Mouse (Mus musculus) heart, embryonic 14.5 days (tissue): Measurements from ENCODE around the gene Ndufa5. TPM values are rescaled to one million over a fixed set of nuclear protein-coding genes. Genes with fewer than 3 reads are reported as not detected.

ENCODE experiments used
- ATAC-seq: fragments of 200-750 bp; cut with Nextera tagmentation; 2 replicates; pipeline ENCODE4 v1.8.0; 2017; ENCODE audit warnings: low read depth, moderate TSS enrichment; ENCODE audit not compliant: insufficient number of reproducible peaks, insufficient read depth, low FRiP score
- H3K27ac ChIP-seq, 2 experiments: fragments of 200-500 bp in 1 of 2; fragments of 300-500 bp in 1 of 2; sonication (generic) in 1 of 2; replicated peaks in 1 of 2; 2 replicates each; pipeline ENCODE4 v1.5.1; 2012 to 2014; ENCODE audit warnings: low read depth in 2 of 2, low read length in 2 of 2, control low read depth in 1 of 2, mild to moderate bottlenecking in 1 of 2, mixed read lengths in 1 of 2; ENCODE audit not compliant: control insufficient read depth in 1 of 2, insufficient read depth in 1 of 2
- H3K27me3 ChIP-seq: fragments of 300-500 bp; sonication (generic); 2 replicates; pipeline ENCODE4 v1.6.1; 2014; ENCODE audit warnings: mild to moderate bottlenecking, low read length, control low read depth; ENCODE audit not compliant: control insufficient read depth, insufficient read depth
- H3K36me3 ChIP-seq: fragments of 300-500 bp; sonication (generic); 2 replicates; pipeline ENCODE4 v1.6.1; 2014; ENCODE audit warnings: mild to moderate bottlenecking, control low read depth, low read length, mixed read lengths; ENCODE audit not compliant: control insufficient read depth, insufficient read depth
- H3K4me1 ChIP-seq, 2 experiments: fragments of 200-500 bp in 1 of 2; fragments of 300-500 bp in 1 of 2; sonication (generic) in 1 of 2; 2 replicates each; pipeline ENCODE4 v1.6.1; 2012 to 2014; ENCODE audit warnings: low read length in 2 of 2, control low read depth in 1 of 2, mixed read lengths in 1 of 2; ENCODE audit not compliant: control insufficient read depth in 2 of 2, insufficient read depth in 2 of 2
- H3K4me2 ChIP-seq: fragments of 300-500 bp; sonication (generic); 2 replicates; pipeline ENCODE4 v1.6.1; 2014; ENCODE audit warnings: mild to moderate bottlenecking, low read length
- H3K4me3 ChIP-seq, 2 experiments: fragments of 200-500 bp in 1 of 2; fragments of 300-500 bp in 1 of 2; sonication (generic) in 1 of 2; 2 replicates each; pipeline ENCODE4 v1.5.1; 2012 to 2014; ENCODE audit warnings: low read length in 2 of 2, mild to moderate bottlenecking in 2 of 2, control low read depth in 1 of 2, low read depth in 1 of 2, moderate library complexity in 1 of 2; ENCODE audit not compliant: control insufficient read depth in 1 of 2, insufficient read depth in 1 of 2
- H3K9ac ChIP-seq: fragments of 300-500 bp; sonication (generic); 2 replicates; pipeline ENCODE4 v1.6.1; 2014; ENCODE audit warnings: mild to moderate bottlenecking, low read length
- H3K9me3 ChIP-seq: fragments of 300-500 bp; sonication (generic); 2 replicates; pipeline ENCODE4 v1.6.1; 2016; ENCODE audit warnings: low read length, control low read depth; ENCODE audit not compliant: control insufficient read depth
- WGBS: fragments of 180-500 bp; shearing (Covaris S2); extraction: QIAGEN DNeasy Blood & Tissue Kit; methylation state at CpG from one replicate; pipeline ENCODE4 v1.1.7; 2014; 5-methylcytosine and 5-hydroxymethylcytosine counted together
- polyA plus RNA-seq: library from polyadenylated mRNA; unstranded; fragments of >200 nt; fragmentation: Nextera tagmentation; extraction: Ambion mirVana; gene quantifications from 2 replicates; pipeline ENCODE4 v1.2.1, GENCODE M21; 2014

Ndufa5 gene
- polyA plus RNA-seq, 1 experiment from 2014 or later = 834 TPM

GRCm38 (mm10) chr6:24564886-24565285 lies 37.1 kb upstream of the Ndufa5 start:
- H3K36me3 ChIP-seq = no peaks in the 10 kb centered on the region
- no peak overlapping the region for H3K9ac ChIP-seq
- no peak for ATAC-seq
- no peak overlapping the region for H3K4me3 ChIP-seq
- 60% methylated on average over 1 of the region's 1 CpGs for WGBS
- no peaks in the 10 kb centered on the region for H3K9me3 ChIP-seq
- peaks cover 0 to 6% of the 10 kb centered on the region in 2 experiments; a peak in 1 of 4 replicates for H3K4me1 ChIP-seq
- H3K4me2 ChIP-seq = no peak overlapping the region
- H3K27ac ChIP-seq = no peak overlapping the region
- no peaks in the 10 kb centered on the region for H3K27me3 ChIP-seq

- H3K4me1 ChIP-seq = no peaks in the 10 kb centered on the region; a peak in 1 of 4 replicates
- no peak overlapping the region for H3K27ac ChIP-seq
- H3K36me3 ChIP-seq = no peaks in the 10 kb centered on the region
- H3K9ac ChIP-seq = no peak overlapping the region
- H3K27me3 ChIP-seq = no peaks in the 10 kb centered on the region
- no peak for ATAC-seq
- no peak overlapping the region for H3K4me3 ChIP-seq
- H3K9me3 ChIP-seq = no peaks in the 10 kb centered on the region
- 55% methylated on average over 9 of the region's 9 CpGs for WGBS
- no peak overlapping the region for H3K4me2 ChIP-seq
These were observed 36.3 kb upstream of the Ndufa5 start for GRCm38 (mm10) chr6:24564081-24564480.

GRCm38 (mm10) chr6:24555488-24555887 lies 27.7 kb upstream of the Ndufa5 start:
- Histone ChIP-seq H3K9ac (no peak overlapping the region), H3K36me3 (no peaks in the 10 kb centered on the region), H3K27me3 (no peaks in the 10 kb centered on the region), H3K4me3 (no peak overlapping the region), H3K4me2 (no peak overlapping the region), H3K4me1 (peaks cover 7 to 31% of the 10 kb centered on the region in 2 experiments), H3K27ac (peak overlapping the region; percentile 21 to 42; a peak in 3 of 4 replicates), H3K9me3 (no peaks in the 10 kb centered on the region)
- ATAC-seq = no peak
- 58% methylated on average over 2 of the region's 2 CpGs for WGBS

GRCm38 (mm10) chr6:24554427-24555086 lies 26.7 kb upstream of the Ndufa5 start:
- H3K4me3 ChIP-seq = no peak overlapping the region
- WGBS = 52% methylated on average over 11 of the region's 11 CpGs
- ATAC-seq = no peak
- H3K4me2 ChIP-seq = peak overlapping the region; percentile 38
- no peak overlapping the region for H3K9ac ChIP-seq
- H3K36me3 ChIP-seq = no peaks in the 10 kb centered on the region
- H3K9me3 ChIP-seq = no peaks in the 10 kb centered on the region
- H3K27me3 ChIP-seq = no peaks in the 10 kb centered on the region
- H3K4me1 ChIP-seq = peaks cover 7 to 31% of the 10 kb centered on the region in 2 experiments
- H3K27ac ChIP-seq = peak overlapping the region; percentile 2 to 16; a peak in 1 of 4 replicates

- Histone ChIP-seq H3K27ac (no peak overlapping the region), H3K9ac (no peak overlapping the region; the same call in 1 of the 2 replicates), H3K27me3 (no peaks in the 10 kb centered on the region), H3K4me2 (peak overlapping the region; percentile 33), H3K36me3 (no peaks in the 10 kb centered on the region), H3K4me3 (no peak overlapping the region), H3K9me3 (no peaks in the 10 kb centered on the region), H3K4me1 (peaks cover 7 to 31% of the 10 kb centered on the region in 2 experiments)
- WGBS = 33% methylated on average over 7 of the region's 7 CpGs
- ATAC-seq = no peak
These were observed 24.2 kb upstream of the Ndufa5 start for GRCm38 (mm10) chr6:24552046-24552445.

- no peak overlapping the region for H3K4me3 ChIP-seq
- H3K27me3 ChIP-seq = no peaks in the 10 kb centered on the region
- H3K9ac ChIP-seq = no peak overlapping the region
- no peaks in the 10 kb centered on the region for H3K9me3 ChIP-seq
- no peak overlapping the region for H3K4me2 ChIP-seq
- no peaks in the 10 kb centered on the region for H3K36me3 ChIP-seq
- no peak overlapping the region for H3K27ac ChIP-seq
- WGBS = 65% methylated on average over 2 of the region's 2 CpGs
- H3K4me1 ChIP-seq = peaks cover 7 to 31% of the 10 kb centered on the region in 2 experiments
- no peak for ATAC-seq
These were observed 22.0 kb upstream of the Ndufa5 start for GRCm38 (mm10) chr6:24549801-24550200.

GRCm38 (mm10) chr6:24546716-24547420 lies 19.1 kb upstream of the Ndufa5 start:
- H3K4me2 ChIP-seq = peak overlapping the region; percentile 31

More at GRCm38 (mm10) chr6:24546716-24547420, 19.1 kb upstream of the Ndufa5 start:
- peak; percentile 47; the same call in 1 of the 2 replicates for ATAC-seq
- H3K9me3 ChIP-seq = no peaks in the 10 kb centered on the region
- no peak overlapping the region for H3K9ac ChIP-seq
- peak overlapping the region; percentile 57 to 76; a peak in 3 of 4 replicates for H3K27ac ChIP-seq
- 0% methylated on average over 1 of the region's 1 CpGs for WGBS
- H3K4me3 ChIP-seq = no peak overlapping the region
- no peaks in the 10 kb centered on the region for H3K36me3 ChIP-seq
- H3K27me3 ChIP-seq = no peaks in the 10 kb centered on the region
- peaks cover 9 to 28% of the 10 kb centered on the region in 2 experiments for H3K4me1 ChIP-seq
